Mouse (Mus musculus): Measurements from ENCODE around the gene AI837181.
A peak's percentile ranks its signal among the peaks of the same experiment; 100 is the strongest.

AI837181 gene

GRCm38 (mm10) chr19:5447515-5448353 is 22.8 kb downstream of the AI837181 start, which contains the start of gene Fosl1:
Fosl1 (plus strand) TSS chr19:5447547.
- DNase-seq (ENCODE audit: low read depth, low spot score) = no peak

GRCm38 (mm10) chr19:5448354-5449150 is 23.6 kb downstream of the AI837181 start:
- no peak for DNase-seq (ENCODE audit: low read depth, low spot score)

GRCm38 (mm10) chr19:5449673-5450072 is 24.7 kb downstream of the AI837181 start:
- DNase-seq (ENCODE audit: low read depth, low spot score) = no peak

GRCm38 (mm10) chr19:5451766-5452165 is 26.8 kb downstream of the AI837181 start:
- DNase-seq (ENCODE audit: low read depth, low spot score) = no peak

- no peak for DNase-seq (ENCODE audit: low read depth, low spot score)
Measured at GRCm38 (mm10) chr19:5455037-5455436, 30.1 kb downstream of the AI837181 start.

GRCm38 (mm10) chr19:5455568-5455967 is 30.6 kb downstream of the AI837181 start:
- DNase-seq (ENCODE audit: low read depth, low spot score) = no peak

- no peak for DNase-seq (ENCODE audit: low read depth, low spot score)
Measured at GRCm38 (mm10) chr19:5456241-5456921, 31.4 kb downstream of the AI837181 start.

GRCm38 (mm10) chr19:5456922-5457745 is 32.2 kb downstream of the AI837181 start:
- peak; percentile 78 for DNase-seq (ENCODE audit: low read depth, low spot score)

- DNase-seq (ENCODE audit: low read depth, low spot score) = no peak
Measured at GRCm38 (mm10) chr19:5457746-5458442, 33.0 kb downstream of the AI837181 start, which contains the start of gene Ccdc85b. Ccdc85b (minus strand) TSS chr19:5457894.

GRCm38 (mm10) chr19:5459019-5459418 is 34.1 kb downstream of the AI837181 start:
- DNase-seq (ENCODE audit: low read depth, low spot score) = no peak

GRCm38 (mm10) chr19:5459896-5460295 is 35.0 kb downstream of the AI837181 start:
- no peak for DNase-seq (ENCODE audit: low read depth, low spot score)

GRCm38 (mm10) chr19:5460465-5460911 is 35.5 kb downstream of the AI837181 start, which contains the start of gene Fibp:
Fibp (plus strand) TSS chr19:5460615.
- DNase-seq (ENCODE audit: low read depth, low spot score) = peak; percentile 72

- DNase-seq (ENCODE audit: low read depth, low spot score) = no peak
Measured at GRCm38 (mm10) chr19:5461411-5461810, 36.5 kb downstream of the AI837181 start.

- DNase-seq (ENCODE audit: low read depth, low spot score) = no peak
Measured at GRCm38 (mm10) chr19:5463212-5463611, 38.3 kb downstream of the AI837181 start.

- DNase-seq (ENCODE audit: low read depth, low spot score) = no peak
Measured at GRCm38 (mm10) chr19:5463791-5464562, 39.0 kb downstream of the AI837181 start.

- no peak for DNase-seq (ENCODE audit: low read depth, low spot score)
Measured at GRCm38 (mm10) chr19:5465037-5465436, 40.1 kb downstream of the AI837181 start.

GRCm38 (mm10) chr19:5466916-5467500 is 42.1 kb downstream of the AI837181 start:
- no peak for DNase-seq (ENCODE audit: low read depth, low spot score)

- no peak for DNase-seq (ENCODE audit: low read depth, low spot score)
Measured at GRCm38 (mm10) chr19:5468374-5468773, 43.4 kb downstream of the AI837181 start, which contains the start of gene Ctsw. Ctsw (minus strand) TSS chr19:5468507.

- DNase-seq (ENCODE audit: low read depth, low spot score) = no peak
Measured at GRCm38 (mm10) chr19:5471846-5472245, 46.9 kb downstream of the AI837181 start.
